Mouse (Mus musculus): ENCODE data around the gene Xlr5c. TPM values are rescaled to one million over a fixed set of nuclear protein-coding genes. Genes with fewer than 3 reads are reported as not detected.
"Not testable (repeated sequence)": the region's sequence is repeated elsewhere in the genome, so short reads cannot be mapped to it uniquely, and the experiment has no call there.

Xlr5c gene
- polyA plus RNA-seq, 1 experiment from 2014 or later, result not detected

- Histone ChIP-seq H3K36me3 (ENCODE audit: control insufficient read depth, insufficient read depth, low read length) (no peaks in the 10 kb centered on the region), H3K27me3 (ENCODE audit: control insufficient read depth, insufficient read depth, low read length) (no peaks in the 10 kb centered on the region), H3K27ac (replicated peaks) (no peak overlapping the region), H3K9me3 (ENCODE audit: control insufficient read depth, low read length) (no peaks in the 10 kb centered on the region), H3K9ac (ENCODE audit: low read length) (no peak overlapping the region), H3K4me3 (ENCODE audit: low read depth, low read length) (no peak overlapping the region), H3K4me2 (replicated peaks; ENCODE audit: low read depth) (no peak overlapping the region), H3K4me1 (replicated peaks; ENCODE audit: control insufficient read depth, insufficient read depth) (no peaks in the 10 kb centered on the region)
- TF ChIP-seq EP300 (optimal IDR thresholded peaks at IDR 0.05), result no peak
- no peak for TF ChIP-seq CTCF (IDR thresholded peaks at IDR 0.05; ENCODE audit: low read depth)
- DNase-seq (ENCODE audit: low spot score) (no peak), ATAC-seq (ENCODE audit: low FRiP score, low TSS enrichment) (no peak)
- 63% methylated on average over 2 of the region's 2 CpGs for WGBS
Measured at GRCm38 (mm10) chrX:73327215-73327614, 34.4 kb upstream of the Xlr5c start.

- H3K4me2 ChIP-seq (replicated peaks; ENCODE audit: low read depth), result no peak overlapping the region
- no peaks in the 10 kb centered on the region for H3K36me3 ChIP-seq (ENCODE audit: control insufficient read depth, insufficient read depth, low read length)
- WGBS, result 51% methylated on average over 3 of the region's 3 CpGs
- ATAC-seq (ENCODE audit: low FRiP score, low TSS enrichment) (no peak), DNase-seq (ENCODE audit: low spot score) (no peak)
- TF ChIP-seq EP300 (optimal IDR thresholded peaks at IDR 0.05) (no peak), CTCF (IDR thresholded peaks at IDR 0.05; ENCODE audit: low read depth) (no peak)
- H3K27ac ChIP-seq (replicated peaks), result no peak overlapping the region
- no peaks in the 10 kb centered on the region for H3K4me1 ChIP-seq (replicated peaks; ENCODE audit: control insufficient read depth, insufficient read depth)
- H3K4me3 ChIP-seq (ENCODE audit: low read depth, low read length), result no peak overlapping the region
- H3K9me3 ChIP-seq (ENCODE audit: control insufficient read depth, low read length), result no peaks in the 10 kb centered on the region
- H3K27me3 ChIP-seq (ENCODE audit: control insufficient read depth, insufficient read depth, low read length), result no peaks in the 10 kb centered on the region
- no peak overlapping the region for H3K9ac ChIP-seq (ENCODE audit: low read length)
Measured at GRCm38 (mm10) chrX:73321029-73321428, 28.3 kb upstream of the Xlr5c start.

DNA sequence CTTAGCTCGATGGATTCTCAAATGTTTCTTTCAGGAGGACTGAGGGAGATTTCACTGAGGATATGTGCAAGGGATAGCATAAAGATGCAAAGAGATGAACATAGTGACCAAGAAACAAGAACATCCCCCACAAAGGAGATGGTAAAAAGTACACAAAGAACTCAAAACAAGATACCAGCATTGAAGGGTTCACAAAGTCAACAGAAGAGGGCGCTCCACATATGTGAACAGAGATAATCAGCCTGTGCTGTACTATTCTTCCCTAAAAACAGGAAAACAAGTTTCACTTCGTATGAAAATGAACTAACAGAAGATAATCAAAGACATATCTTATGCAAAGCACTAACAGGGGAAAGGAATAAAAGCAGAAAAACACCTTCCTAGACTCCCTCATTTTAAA is 19.7 kb upstream of the Xlr5c start:
- no peak for DNase-seq (ENCODE audit: low spot score)
- H3K27me3 ChIP-seq (ENCODE audit: control insufficient read depth, insufficient read depth, low read length), result no peaks in the 10 kb centered on the region
- TF ChIP-seq EP300 (optimal IDR thresholded peaks at IDR 0.05) (no peak), CTCF (IDR thresholded peaks at IDR 0.05; ENCODE audit: low read depth) (peak; percentile 71)
- no peak overlapping the region for H3K4me2 ChIP-seq (replicated peaks; ENCODE audit: low read depth)
- no peak overlapping the region for H3K9ac ChIP-seq (ENCODE audit: low read length)
- no peaks in the 10 kb centered on the region for H3K36me3 ChIP-seq (ENCODE audit: control insufficient read depth, insufficient read depth, low read length)
- no peak overlapping the region for H3K4me3 ChIP-seq (ENCODE audit: low read depth, low read length)
- ATAC-seq (ENCODE audit: low FRiP score, low TSS enrichment), result no peak
- H3K4me1 ChIP-seq (replicated peaks; ENCODE audit: control insufficient read depth, insufficient read depth), result no peaks in the 10 kb centered on the region
- H3K27ac ChIP-seq (replicated peaks), result no peak overlapping the region
- 30% methylated on average over 3 of the region's 3 CpGs for WGBS
- no peaks in the 10 kb centered on the region for H3K9me3 ChIP-seq (ENCODE audit: control insufficient read depth, low read length)

GRCm38 (mm10) chrX:73295745-73296144 is 3.0 kb upstream of the Xlr5c start:
- ATAC-seq (ENCODE audit: low FRiP score, low TSS enrichment); H3K4me1 ChIP-seq (replicated peaks; ENCODE audit: control insufficient read depth, insufficient read depth); H3K9ac ChIP-seq (ENCODE audit: low read length); H3K36me3 ChIP-seq (ENCODE audit: control insufficient read depth, insufficient read depth, low read length); H3K9me3 ChIP-seq (ENCODE audit: control insufficient read depth, low read length); H3K27ac ChIP-seq (replicated peaks); DNase-seq (ENCODE audit: low spot score); H3K27me3 ChIP-seq (ENCODE audit: control insufficient read depth, insufficient read depth, low read length); H3K4me3 ChIP-seq (ENCODE audit: low read depth, low read length); H3K4me2 ChIP-seq (replicated peaks; ENCODE audit: low read depth): not testable (repeated sequence)
- 52% methylated on average over 7 of the region's 10 CpGs for WGBS

DNA sequence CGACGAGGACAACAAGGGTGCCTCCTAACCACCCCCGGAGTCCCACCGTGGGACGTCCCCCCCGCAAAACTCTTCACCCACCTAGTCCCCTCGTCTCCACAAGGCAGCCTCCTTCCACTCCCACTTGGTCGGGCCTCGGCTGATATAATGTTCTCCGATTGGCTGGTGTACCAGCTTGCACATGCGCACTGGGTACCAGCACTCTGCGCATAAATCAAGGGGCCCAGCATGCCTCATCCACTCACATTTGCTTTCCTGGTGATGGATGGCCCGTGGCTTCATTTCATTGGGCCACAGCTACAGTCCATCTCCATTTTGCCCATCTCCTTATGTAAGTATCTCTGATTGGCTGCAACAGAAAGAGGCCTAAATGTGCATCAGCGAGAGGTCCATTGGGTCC is 27.5 kb downstream of the Xlr5c start, which contains the start of gene Xlr3c:
TSS of gene Xlr3c (minus strand) at position 121 of the 400 bp plus-strand sequence.
- H3K36me3 ChIP-seq (ENCODE audit: control insufficient read depth, insufficient read depth, low read length); H3K9ac ChIP-seq (ENCODE audit: low read length); H3K4me3 ChIP-seq (ENCODE audit: low read depth, low read length); DNase-seq (ENCODE audit: low spot score); H3K4me1 ChIP-seq (replicated peaks; ENCODE audit: control insufficient read depth, insufficient read depth); H3K9me3 ChIP-seq (ENCODE audit: control insufficient read depth, low read length); H3K4me2 ChIP-seq (replicated peaks; ENCODE audit: low read depth); H3K27me3 ChIP-seq (ENCODE audit: control insufficient read depth, insufficient read depth, low read length); H3K27ac ChIP-seq (replicated peaks); ATAC-seq (ENCODE audit: low FRiP score, low TSS enrichment): not testable (repeated sequence)
- 88% methylated on average over 14 of the region's 14 CpGs for WGBS

GRCm38 (mm10) chrX:73262428-73262827 is 30.3 kb downstream of the Xlr5c start:
- DNase-seq (ENCODE audit: low spot score); H3K36me3 ChIP-seq (ENCODE audit: control insufficient read depth, insufficient read depth, low read length); H3K4me1 ChIP-seq (replicated peaks; ENCODE audit: control insufficient read depth, insufficient read depth); H3K27me3 ChIP-seq (ENCODE audit: control insufficient read depth, insufficient read depth, low read length); H3K4me3 ChIP-seq (ENCODE audit: low read depth, low read length); H3K9ac ChIP-seq (ENCODE audit: low read length); H3K27ac ChIP-seq (replicated peaks); H3K9me3 ChIP-seq (ENCODE audit: control insufficient read depth, low read length); H3K4me2 ChIP-seq (replicated peaks; ENCODE audit: low read depth); ATAC-seq (ENCODE audit: low FRiP score, low TSS enrichment): not testable (repeated sequence)
- 76% methylated on average over 1 of the region's 2 CpGs for WGBS

GRCm38 (mm10) chrX:73242821-73243325 is 49.9 kb downstream of the Xlr5c start, which contains the start of gene Xlr4c:
Gene Xlr4c (minus strand): TSS chrX:73243130.
- not testable (repeated sequence) for H3K27me3 ChIP-seq (ENCODE audit: control insufficient read depth, insufficient read depth, low read length); DNase-seq (ENCODE audit: low spot score); H3K36me3 ChIP-seq (ENCODE audit: control insufficient read depth, insufficient read depth, low read length); H3K4me3 ChIP-seq (ENCODE audit: low read depth, low read length); H3K9ac ChIP-seq (ENCODE audit: low read length); ATAC-seq (ENCODE audit: low FRiP score, low TSS enrichment); H3K9me3 ChIP-seq (ENCODE audit: control insufficient read depth, low read length); H3K4me1 ChIP-seq (replicated peaks; ENCODE audit: control insufficient read depth, insufficient read depth); H3K27ac ChIP-seq (replicated peaks); H3K4me2 ChIP-seq (replicated peaks; ENCODE audit: low read depth)
- WGBS, result 87% methylated on average over 9 of the region's 14 CpGs

Other genes starting within 250 kb of the Xlr5c start
- gene Pnma3, start 228.2 kb downstream of the Xlr5c start, polyA plus RNA-seq (2015; fragmentation: Nextera tagmentation; extraction: Ambion mirVana), result 0.05 TPM in 2 replicates
- gene Xlr4a, start 210.5 kb downstream of the Xlr5c start, polyA plus RNA-seq (2015; fragmentation: Nextera tagmentation; extraction: Ambion mirVana), result 0.59 and 2.0 TPM in 2 replicates
- 2.7 and 7.4 TPM in 2 replicates for gene Xlr3a, start 195.9 kb downstream of the Xlr5c start, polyA plus RNA-seq (2015; fragmentation: Nextera tagmentation; extraction: Ambion mirVana)
- 0.46 and 0.61 TPM in 2 replicates for gene Gm14685, start 175.9 kb downstream of the Xlr5c start, polyA plus RNA-seq (2015; fragmentation: Nextera tagmentation; extraction: Ambion mirVana)
- 0.12 TPM in 1 of 2 replicates, not detected in the other for gene Xlr5b, start 144.2 kb downstream of the Xlr5c start, polyA plus RNA-seq (2015; fragmentation: Nextera tagmentation; extraction: Ambion mirVana)
- gene DXBay18, start 143.5 kb downstream of the Xlr5c start, polyA plus RNA-seq (2015; fragmentation: Nextera tagmentation; extraction: Ambion mirVana), result 0.18 and 0.42 TPM in 2 replicates
- gene Spin2d, start 116.0 kb downstream of the Xlr5c start, polyA plus RNA-seq (2015; fragmentation: Nextera tagmentation; extraction: Ambion mirVana), result not detected in 2 replicates
- 2.1 and 3.0 TPM in 2 replicates for gene Xlr3b, start 100.8 kb downstream of the Xlr5c start, polyA plus RNA-seq (2015; fragmentation: Nextera tagmentation; extraction: Ambion mirVana)
- 1.3 and 2.0 TPM in 2 replicates for gene Xlr4b, start 78.6 kb downstream of the Xlr5c start, polyA plus RNA-seq (2015; fragmentation: Nextera tagmentation; extraction: Ambion mirVana)
- gene F8a, start 64.7 kb downstream of the Xlr5c start, polyA plus RNA-seq (2015; fragmentation: Nextera tagmentation; extraction: Ambion mirVana), result 20.4 and 22.5 TPM in 2 replicates
- 1.5 and 1.8 TPM in 2 replicates for gene Xlr4c, start 49.8 kb downstream of the Xlr5c start, polyA plus RNA-seq (2015; fragmentation: Nextera tagmentation; extraction: Ambion mirVana)
- not detected in 2 replicates for gene Xlr3c, start 27.6 kb downstream of the Xlr5c start, polyA plus RNA-seq (2015; fragmentation: Nextera tagmentation; extraction: Ambion mirVana)
- gene Xlr5a, start within 50 bp of the Xlr5c start, polyA plus RNA-seq (2015; fragmentation: Nextera tagmentation; extraction: Ambion mirVana), result 0.23 TPM in 1 of 2 replicates, not detected in the other
- not detected in 2 replicates for gene Gm45015, start 43.9 kb upstream of the Xlr5c start, polyA plus RNA-seq (2015; fragmentation: Nextera tagmentation; extraction: Ambion mirVana)
- 2.6 and 2.8 TPM in 2 replicates for gene Zfp275, start 49.6 kb upstream of the Xlr5c start, polyA plus RNA-seq (2015; fragmentation: Nextera tagmentation; extraction: Ambion mirVana)
- 0.08 TPM in 1 of 2 replicates, not detected in the other for gene Gm18336, start 105.8 kb upstream of the Xlr5c start, polyA plus RNA-seq (2015; fragmentation: Nextera tagmentation; extraction: Ambion mirVana)
- 0.10 TPM in 2 replicates for gene Zfp92, start 118.1 kb upstream of the Xlr5c start, polyA plus RNA-seq (2015; fragmentation: Nextera tagmentation; extraction: Ambion mirVana)
- 98.8 and 103 TPM in 2 replicates for gene Trex2, start 142.4 kb upstream of the Xlr5c start, polyA plus RNA-seq (2015; fragmentation: Nextera tagmentation; extraction: Ambion mirVana)
- gene Haus7, start 166.1 kb upstream of the Xlr5c start, polyA plus RNA-seq (2015; fragmentation: Nextera tagmentation; extraction: Ambion mirVana), result 35.7 and 36.6 TPM in 2 replicates
- gene Bgn, start 190.6 kb upstream of the Xlr5c start, polyA plus RNA-seq (2015; fragmentation: Nextera tagmentation; extraction: Ambion mirVana), result 88.0 and 89.2 TPM in 2 replicates
- 0.07 and 0.12 TPM in 2 replicates for gene Atp2b3, start 210.1 kb upstream of the Xlr5c start, polyA plus RNA-seq (2015; fragmentation: Nextera tagmentation; extraction: Ambion mirVana)